Mouse (Mus musculus) left cerebral cortex, postnatal 4 days (tissue): ENCODE measurements around the gene Cabin1. TPM values are rescaled to one million over a fixed set of nuclear protein-coding genes. Genes with fewer than 3 reads are reported as not detected.

Source experiments
- DNase-seq: peaks from one replicate; pipeline ENCODE4 v3.0.0-alpha.2; 2022
- intact Hi-C: fragments of 180-260 bp; cut with DNase I; formaldehyde crosslinking; loops from one replicate; pipeline ENCODE4 v1.15.1; 2025
- total RNA-seq, 2 experiments: library from RNA; stranded (reverse); gene quantifications; 2 replicates each; pipeline ENCODE4 v1.2.3; 2021

Gene Cabin1
- total RNA-seq, 2 experiments from 2014 or later = 93.1 to 101 TPM

DNA sequence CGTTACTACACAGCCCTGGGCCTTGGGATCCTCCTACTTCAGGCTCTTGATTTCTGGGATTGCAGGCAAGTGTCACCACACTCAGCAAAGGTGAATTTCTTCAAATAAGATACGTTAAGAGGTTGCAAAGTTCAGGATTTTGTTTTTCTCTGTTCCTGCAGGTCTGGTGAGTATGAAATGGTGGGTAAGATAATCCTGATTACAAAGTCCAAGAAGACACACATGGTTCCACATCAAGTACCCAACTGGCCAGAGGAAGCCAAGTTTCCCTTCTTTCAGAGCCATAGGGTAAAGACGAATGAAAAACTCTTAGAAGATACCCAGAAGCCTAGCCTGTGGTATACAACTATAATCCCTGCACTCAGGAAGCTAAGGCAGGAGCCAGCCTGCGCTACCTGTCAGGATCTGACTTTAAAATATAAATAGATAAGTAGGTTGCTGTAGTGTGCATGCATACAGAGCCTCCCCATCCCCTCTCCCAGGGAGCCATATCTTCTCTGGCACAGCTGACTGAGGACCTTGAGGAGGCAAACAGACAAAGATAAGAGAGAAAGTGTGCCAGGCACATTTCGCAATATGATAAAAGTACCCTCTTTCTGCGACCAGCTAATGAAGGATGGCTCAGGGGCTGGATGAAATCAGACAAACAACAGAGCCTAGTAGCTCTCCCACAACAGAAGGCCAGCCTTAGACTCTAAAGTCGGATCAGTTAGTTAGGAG, 58.3 kb downstream of the Cabin1 start:
- DNase-seq = no peak
- intact Hi-C loops = loop anchor here (10.0 kb wide), 1 partner anchor 121 kb away; the partner anchor contains the start of gene Ggt5

- intact Hi-C loops = loop anchor here (10.0 kb wide), 1 partner anchor 120 kb away; the partner anchor contains the start of gene Ggt5
- DNase-seq = peak; percentile 96
These were observed 59.6 kb downstream of the Cabin1 start for GRCm38 (mm10) chr10:75704212-75705185.

GRCm38 (mm10) chr10:75703504-75703903, 60.6 kb downstream of the Cabin1 start:
- peak; percentile 38 for DNase-seq
- intact Hi-C loops = loop anchor here (10.0 kb wide), 1 partner anchor 119 kb away; the partner anchor contains the start of gene Ggt5

DNA sequence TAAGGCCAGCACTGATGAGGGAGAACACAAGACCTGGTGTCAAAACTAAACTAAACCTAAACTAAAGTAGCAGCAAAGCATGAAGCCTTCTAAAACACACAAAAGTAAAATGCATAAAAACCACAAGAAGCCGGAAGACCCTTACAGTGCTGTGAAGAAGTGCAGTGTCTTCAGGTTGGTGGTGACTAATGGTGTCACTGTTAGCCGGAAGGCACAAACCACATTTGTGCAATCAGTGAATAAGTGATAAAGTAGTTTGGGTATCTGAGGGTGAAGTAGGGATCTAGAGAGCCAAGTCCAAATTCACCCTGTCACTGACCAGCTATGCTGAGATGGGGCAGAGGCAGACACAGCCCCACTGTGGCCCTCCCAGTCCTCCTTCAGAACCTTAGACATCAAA, 61.6 kb downstream of the Cabin1 start:
- intact Hi-C loops = loop anchor here (10.0 kb wide), 1 partner anchor 118 kb away; the partner anchor contains the start of gene Ggt5
- no peak for DNase-seq

DNA sequence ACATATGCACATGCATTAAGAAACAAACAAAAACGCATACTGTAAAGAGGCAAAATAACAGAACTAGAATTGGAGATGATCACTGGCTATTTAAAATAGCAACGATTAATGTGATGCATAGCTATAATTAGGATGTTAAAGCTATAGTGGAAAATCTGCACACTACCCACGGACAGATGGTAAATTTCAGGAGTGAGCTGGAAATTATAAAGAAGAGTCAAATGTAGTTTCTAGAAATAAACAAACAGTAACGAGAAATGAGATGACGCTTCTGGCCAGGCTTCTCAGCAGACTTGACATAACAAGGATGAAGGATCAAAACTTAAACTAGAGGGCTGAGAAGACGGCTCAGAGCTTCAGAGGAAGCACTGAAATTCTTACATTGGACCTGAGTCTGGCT, 62.9 kb downstream of the Cabin1 start:
- intact Hi-C loops = loop anchor here (10.0 kb wide), 1 partner anchor 116 kb away; the partner anchor contains the start of gene Ggt5
- no peak for DNase-seq

- DNase-seq = no peak
- intact Hi-C loops = no loop called here
These were observed 66.4 kb downstream of the Cabin1 start for GRCm38 (mm10) chr10:75697693-75698092.

DNA sequence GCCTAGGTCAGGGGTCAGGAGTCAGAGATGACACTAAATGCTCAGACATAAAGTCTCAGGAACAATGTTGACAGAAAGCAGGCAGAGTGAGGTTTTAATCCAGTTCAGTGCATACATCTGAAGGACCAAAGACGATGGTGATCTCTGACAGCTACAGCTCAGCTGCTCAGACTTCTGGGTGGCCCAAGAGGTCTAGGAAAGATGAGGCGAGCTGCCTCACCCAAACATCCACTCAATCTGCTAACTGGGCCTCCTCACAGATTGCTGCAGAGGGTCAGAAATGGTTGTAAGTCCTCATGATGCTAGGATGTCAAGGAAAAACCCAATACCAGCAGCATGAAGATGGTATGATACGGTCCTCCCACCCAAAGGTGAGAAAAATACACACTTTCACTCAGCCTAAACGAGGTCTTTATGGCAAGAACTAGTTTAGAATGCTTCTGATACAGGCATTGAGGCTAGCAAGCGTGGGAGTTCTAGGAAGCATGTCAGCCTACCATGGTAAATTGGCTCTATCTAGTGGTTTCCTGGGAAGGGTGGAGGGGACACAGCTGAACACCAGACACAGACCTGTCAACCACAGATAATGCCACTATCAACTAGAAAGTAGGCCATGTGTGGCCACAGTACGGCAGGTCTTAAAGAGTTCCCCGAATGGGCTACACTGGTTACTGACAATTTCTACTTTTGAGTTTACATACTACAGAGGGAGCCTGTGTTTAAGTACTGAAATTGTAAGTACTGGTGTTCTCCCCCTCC, 67.4 kb downstream of the Cabin1 start:
- intact Hi-C loops = no loop called here
- no peak for DNase-seq

DNA sequence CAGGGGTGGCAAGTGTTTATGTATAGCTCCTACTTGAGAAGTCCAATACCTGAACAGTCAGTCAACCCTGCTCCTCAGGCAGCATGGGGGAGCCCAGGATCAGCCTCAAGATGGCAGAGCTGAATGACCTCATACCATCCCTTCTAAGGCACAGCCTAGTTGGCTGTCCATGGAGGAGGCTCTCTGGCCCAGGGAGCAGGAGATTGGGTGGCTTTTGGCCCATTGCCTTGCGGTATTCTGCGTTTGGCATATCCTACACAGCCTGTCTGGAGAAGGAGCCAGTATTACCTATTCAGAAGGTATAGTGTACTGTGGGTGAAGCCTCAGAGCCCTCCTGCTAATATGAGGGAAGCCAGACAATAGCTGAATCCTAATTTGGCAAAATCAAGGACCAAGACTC, 68.6 kb downstream of the Cabin1 start:
- intact Hi-C loops = no loop called here
- no peak for DNase-seq

DNA sequence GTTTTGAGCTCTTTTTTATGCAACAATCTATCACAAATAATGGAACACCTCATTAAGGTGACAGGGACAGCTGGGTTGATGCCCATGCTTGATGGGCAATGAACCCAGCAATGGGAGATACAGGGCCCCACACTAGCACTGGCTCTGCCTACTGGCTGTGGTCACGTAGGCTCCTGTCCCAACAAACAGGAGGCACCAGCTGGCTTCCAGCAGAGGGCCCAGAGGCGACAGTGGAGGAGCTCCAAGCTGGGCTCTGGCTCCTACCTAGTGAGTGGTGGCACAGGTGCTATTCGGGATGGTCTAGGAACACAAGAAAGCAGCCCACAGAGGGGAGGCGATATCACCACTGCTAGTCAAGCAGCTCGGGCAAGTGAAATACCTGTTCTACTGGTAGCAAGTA, 69.1 kb downstream of the Cabin1 start:
- DNase-seq = no peak
- intact Hi-C loops = no loop called here

- DNase-seq = no peak
- intact Hi-C loops = no loop called here
These were observed 69.6 kb downstream of the Cabin1 start for GRCm38 (mm10) chr10:75694567-75694966.

DNA sequence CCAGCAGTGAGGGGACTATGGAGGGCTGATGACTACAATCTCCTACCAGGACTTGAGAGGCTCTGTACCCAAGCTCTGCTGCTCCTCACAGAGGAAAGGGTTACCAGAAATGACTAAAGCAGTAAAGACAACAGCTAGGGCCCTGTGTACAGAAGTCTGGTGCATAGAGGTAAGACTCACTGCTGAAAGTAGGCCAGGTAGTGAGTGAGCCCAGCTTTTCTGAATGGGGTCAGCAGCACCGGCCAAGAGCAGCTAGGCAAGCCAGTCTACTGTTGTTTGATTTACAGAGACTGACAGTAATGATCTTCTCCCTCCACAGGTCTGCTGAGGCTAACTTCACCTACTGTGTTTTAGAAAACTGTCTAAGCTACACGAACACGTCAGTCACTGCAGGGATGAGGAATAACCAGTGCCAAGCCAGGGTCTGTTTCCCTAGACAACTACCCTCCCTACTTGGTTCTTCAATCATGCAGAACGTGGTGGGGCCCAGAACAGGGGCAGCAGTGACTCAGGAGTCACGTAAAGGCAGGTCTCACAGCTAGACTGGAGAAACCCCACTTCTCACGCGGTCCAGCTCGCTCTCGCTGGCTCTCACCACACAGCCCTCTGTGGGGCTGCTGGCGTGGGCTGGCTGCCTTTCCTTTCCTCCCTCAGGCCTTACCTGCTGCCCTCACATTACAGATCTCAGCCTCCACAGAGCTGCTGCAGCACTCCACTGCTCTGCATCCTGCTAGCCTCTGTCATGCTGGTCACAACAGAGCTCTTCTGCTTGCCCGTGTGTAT, 70.5 kb downstream of the Cabin1 start:
- no peak for DNase-seq
- intact Hi-C loops = no loop called here

- intact Hi-C loops = no loop called here
- no peak for DNase-seq
These were observed 75.5 kb downstream of the Cabin1 start for GRCm38 (mm10) chr10:75688598-75688997.

- intact Hi-C loops = no loop called here
These were observed 77.4 kb downstream of the Cabin1 start for GRCm38 (mm10) chr10:75686724-75687123.

GRCm38 (mm10) chr10:75684035-75685004, 79.8 kb downstream of the Cabin1 start:
- peak; percentile 78 for DNase-seq
- intact Hi-C loops = no loop called here

More at GRCm38 (mm10) chr10:75686724-75687123, 77.4 kb downstream of the Cabin1 start:
- no peak for DNase-seq

DNA sequence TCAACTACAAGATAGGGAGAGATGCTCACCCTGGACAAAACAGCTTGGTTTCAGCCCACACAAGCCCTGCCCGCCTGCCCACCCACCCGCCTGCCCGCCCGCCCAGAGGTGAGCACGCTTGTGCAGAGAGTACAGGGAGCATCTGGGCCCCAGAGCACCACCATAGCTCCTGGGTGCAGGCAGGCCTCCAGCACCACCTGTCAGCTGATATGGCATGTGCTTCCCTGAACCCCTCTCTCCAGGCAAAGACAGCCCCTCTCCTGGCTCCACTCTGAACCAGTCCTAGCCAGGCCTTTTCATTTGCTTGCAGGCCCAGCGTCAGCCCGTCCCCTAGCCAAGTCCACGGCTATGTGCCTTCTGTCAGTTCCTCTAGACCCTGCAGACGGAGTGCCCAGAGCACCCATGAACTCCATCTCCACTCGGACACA, 83.6 kb downstream of the Cabin1 start:
- intact Hi-C loops = no loop called here

GRCm38 (mm10) chr10:75679204-75679603, 84.9 kb downstream of the Cabin1 start:
- DNase-seq = no peak
- intact Hi-C loops = no loop called here

More for the DNA sequence above, 83.6 kb downstream of the Cabin1 start:
- DNase-seq = peak; percentile 74

GRCm38 (mm10) chr10:75677989-75678388, 86.2 kb downstream of the Cabin1 start:
- DNase-seq = peak; percentile 24
- intact Hi-C loops = no loop called here

- DNase-seq = no peak
- intact Hi-C loops = no loop called here
These were observed 86.6 kb downstream of the Cabin1 start for GRCm38 (mm10) chr10:75677571-75677970.
